Mouse (Mus musculus) liver, adult 2 months (tissue): ENCODE measurements around the gene Gal3st2c.
"Not testable (repeated sequence)": the region's sequence is repeated elsewhere in the genome, so short reads cannot be mapped to it uniquely, and the experiment has no call there.

ENCODE experiments used
- CTCF ChIP-seq: fragments of 200-500 bp; IDR thresholded peaks from 2 replicates; pipeline ENCODE4 v1.5.1; 2011; ENCODE audit warnings: low read depth, low read length, control low read depth
- POLR2A ChIP-seq: fragments of 200-500 bp; IDR thresholded peaks from 2 replicates; pipeline ENCODE4 v1.6.1; 2011; ENCODE audit warnings: low read length, control low read depth; ENCODE audit not compliant: insufficient read depth; ENCODE audit errors: extremely low read depth

GRCm38 (mm10) chr1:93966489-93966888, 23.8 kb upstream of the Gal3st2c start:
- TF ChIP-seq POLR2A, CTCF: not testable (repeated sequence)
